Mouse (Mus musculus) fat pad, adult 2 months (tissue): ENCODE data around the gene Gramd4.
"Not testable (repeated sequence)": the region's sequence is repeated elsewhere in the genome, so short reads cannot be mapped to it uniquely, and the experiment has no call there.

Experiments
- DNase-seq: peaks from one replicate; pipeline ENCODE4 v3.0.0-alpha.2; 2011; ENCODE audit warnings: low read depth, low spot score; ENCODE audit errors: extremely low read depth

Gramd4 gene

DNA sequence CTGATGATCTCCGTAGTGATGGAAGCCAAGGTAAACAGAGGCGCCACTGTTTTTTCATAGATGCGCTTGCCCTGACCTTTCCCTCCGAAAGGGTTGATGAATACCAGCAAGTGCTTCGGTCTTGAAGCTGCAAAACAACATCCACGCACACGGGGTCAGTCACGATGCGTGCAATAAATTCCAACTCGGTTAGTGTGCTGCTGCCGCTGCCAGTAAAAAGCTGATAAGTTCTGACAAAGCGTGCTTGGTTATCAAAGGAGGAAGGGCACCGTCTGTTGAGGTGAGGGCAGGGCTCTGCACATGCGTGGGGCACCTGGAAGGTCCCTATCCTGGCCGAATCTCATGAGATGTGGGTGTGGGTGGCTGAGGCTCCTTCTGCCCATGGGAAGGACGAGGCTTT, 101.6 kb downstream of the Gramd4 start:
- DNase-seq: no peak

GRCm38 (mm10) chr15:86159719-86160118, 102.2 kb downstream of the Gramd4 start:
- no peak for DNase-seq

DNA sequence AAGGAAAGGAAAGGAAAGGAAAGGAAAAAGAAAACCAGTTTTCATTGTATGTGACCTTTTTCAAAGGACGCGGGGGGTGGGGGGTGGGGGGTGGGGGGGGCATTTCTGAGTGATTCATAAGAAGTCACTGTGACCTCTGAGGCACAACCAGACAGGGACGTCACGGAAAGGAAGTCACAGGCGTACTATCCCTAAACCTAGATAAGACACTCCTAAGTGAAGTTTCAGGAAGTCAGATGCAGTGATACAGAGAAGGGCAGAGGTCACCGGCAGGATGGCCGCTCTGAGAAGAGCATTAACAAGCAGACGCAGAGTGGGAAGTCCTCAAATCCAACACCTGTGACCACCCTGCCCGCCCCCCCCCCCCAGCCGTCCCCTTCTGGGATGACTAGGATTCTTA, 103.4 kb downstream of the Gramd4 start:
- DNase-seq: no peak

DNA sequence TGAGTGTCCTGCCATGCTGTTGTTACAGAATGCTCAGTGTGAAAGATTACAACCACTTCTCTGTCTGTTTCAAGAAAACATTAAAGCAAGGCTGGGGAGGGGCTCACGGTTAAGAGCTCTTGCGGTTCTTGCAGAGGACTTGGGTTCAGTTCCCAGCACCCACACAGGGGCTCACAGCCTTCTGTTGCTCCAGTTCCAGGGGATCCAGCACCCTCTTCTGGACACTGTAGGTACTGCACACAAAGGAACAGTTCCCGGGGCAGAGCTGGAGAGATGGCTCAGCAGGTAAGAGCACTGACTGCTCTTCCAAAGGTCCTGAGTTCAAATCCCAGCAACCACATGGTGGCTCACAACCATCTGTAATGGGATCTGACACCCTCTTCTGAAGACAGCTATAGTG, 104.3 kb downstream of the Gramd4 start:
- DNase-seq: not testable (repeated sequence)

DNA sequence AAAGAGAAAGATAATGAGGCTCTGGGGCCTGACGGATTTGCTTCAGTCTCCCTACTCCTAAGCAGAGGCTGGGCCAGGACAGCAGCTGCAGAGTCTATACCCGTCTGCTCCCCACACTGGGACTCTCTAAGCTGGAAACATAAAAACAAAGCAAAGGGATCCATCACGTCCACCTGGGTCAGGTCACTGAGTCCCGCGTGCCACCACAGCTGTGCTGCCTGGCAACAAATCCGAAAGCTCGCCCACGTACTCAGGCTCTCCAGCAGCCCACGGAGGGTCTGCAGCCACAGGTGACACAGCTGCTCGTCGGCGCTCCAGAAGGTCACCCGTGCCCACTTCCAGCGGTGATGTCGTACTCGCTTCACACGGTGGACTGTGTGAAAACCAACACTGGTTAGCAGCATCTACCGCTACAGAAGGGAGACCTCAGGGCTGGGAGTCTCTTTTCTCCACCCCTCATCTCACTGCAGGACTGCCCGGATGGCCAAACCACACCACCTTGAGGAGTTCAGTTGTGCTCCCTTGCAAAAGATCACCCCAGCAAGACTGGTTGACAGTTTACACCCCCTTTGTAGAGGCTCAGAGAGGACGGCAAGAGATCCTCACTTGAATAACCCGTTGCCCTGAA, 107.3 kb downstream of the Gramd4 start:
- no peak for DNase-seq

DNA sequence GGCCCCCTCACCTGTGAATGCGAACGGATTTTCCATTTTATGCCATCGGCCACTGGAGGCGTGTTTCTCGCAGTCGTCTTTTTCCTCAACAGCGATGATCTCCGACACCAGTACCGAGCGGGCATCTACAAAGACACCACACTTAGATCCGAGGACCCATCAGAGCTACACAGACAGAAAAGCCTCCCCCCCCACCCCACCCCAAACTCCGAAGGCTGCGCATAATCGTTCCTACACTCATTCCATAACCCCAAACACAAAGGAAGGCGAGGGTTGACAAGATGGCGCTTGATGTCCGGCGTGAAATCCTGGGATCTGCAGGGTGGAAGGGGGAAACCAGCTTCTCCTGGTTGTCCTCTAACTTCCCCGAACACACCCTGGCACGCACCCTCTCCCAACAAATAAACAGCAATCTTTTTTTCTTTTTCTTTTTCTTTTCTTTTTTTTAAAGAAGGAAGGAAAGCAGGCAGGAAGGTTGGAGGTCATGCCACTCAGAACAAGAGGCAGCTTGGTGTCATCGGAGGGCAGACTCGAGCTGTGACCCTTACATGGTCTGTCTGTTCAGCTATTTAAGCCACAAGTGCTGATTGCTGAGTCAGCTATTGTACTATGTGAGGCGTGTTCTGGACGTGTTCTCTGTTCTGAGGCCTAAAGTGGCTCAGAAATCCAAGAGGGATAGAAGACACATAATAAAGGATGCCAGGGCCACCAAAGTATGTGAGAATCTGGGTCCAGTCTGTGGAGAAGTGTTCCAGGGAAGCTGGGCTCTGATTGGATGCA, 108.5 kb downstream of the Gramd4 start:
- no peak for DNase-seq

- no peak for DNase-seq
Observed at GRCm38 (mm10) chr15:86167032-86167655, 109.6 kb downstream of the Gramd4 start.

- no peak for DNase-seq
Observed at GRCm38 (mm10) chr15:86167787-86168504, 110.5 kb downstream of the Gramd4 start.

DNA sequence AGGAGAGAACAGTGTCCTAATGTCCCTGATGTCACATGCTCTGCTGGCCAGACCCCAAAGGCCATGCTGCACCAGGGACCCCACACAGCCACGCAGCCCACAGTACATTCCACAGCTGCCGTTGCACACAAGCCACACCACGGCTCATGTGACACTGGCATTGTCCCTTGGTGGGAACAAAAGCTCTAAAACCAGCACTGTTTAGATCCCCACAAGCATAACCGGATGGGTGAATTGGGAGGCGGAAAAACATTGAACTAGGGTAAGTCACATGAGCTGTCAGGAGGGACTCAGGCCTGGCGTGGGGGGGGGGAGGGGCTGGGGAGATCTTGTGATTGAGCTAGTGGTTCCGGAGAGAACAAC, 111.0 kb downstream of the Gramd4 start:
- DNase-seq: no peak

DNA sequence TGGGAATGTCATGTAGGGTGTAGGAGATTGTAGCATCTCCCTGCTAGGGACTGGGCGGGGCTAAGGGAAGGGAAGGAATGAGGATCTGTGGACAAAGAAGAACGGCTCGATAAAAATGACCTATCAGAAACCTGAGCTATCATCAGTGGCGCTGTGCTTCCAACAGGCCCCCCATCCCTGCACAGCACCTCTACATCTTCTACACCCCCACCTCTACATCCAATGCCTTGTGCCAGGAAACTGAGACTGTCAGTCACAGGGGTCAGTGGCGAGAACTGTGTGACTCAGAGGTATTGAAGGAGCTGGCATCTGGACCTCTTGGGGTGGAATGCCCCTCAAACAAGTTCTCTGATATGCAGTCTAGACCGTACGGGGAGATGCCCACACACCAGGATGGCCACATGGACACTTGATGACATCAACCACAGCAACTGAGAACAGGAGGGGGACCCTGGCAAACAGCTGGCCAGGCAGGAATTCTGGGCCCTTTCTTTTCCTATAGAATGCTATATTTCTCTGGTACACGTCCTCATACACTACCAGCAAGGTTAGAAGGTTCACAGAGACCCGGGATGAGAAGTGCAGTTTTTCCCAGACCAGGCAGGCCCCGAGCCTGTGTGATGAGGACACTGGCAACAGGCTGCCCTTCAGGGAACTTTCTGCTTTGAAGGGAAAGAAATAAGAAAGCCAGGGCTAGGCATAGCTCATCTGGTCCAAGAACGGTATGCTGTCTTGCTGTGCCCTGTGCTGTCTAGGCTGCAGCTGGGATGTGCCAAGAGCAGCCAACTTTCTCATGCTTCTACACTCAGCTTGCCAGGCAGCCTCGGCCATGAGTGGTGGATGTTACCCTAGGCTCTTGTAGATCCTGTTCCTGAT, 111.7 kb downstream of the Gramd4 start:
- DNase-seq: no peak

DNA sequence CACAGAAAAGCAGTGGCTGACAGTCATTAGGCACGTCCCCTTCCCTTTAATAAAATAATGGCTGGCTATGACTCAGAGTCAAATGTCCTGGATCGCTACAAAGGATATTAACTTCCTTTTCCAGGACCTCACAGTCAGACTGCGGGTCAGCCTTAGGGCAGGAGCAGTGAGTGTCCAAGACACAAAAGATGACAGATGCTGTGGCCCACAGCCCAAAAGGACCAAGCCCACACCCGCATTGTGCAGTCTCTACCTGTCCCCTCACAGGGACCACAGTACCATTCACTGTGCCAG, 112.3 kb downstream of the Gramd4 start:
- DNase-seq: no peak

- no peak for DNase-seq
Observed at GRCm38 (mm10) chr15:86171316-86171715, 113.8 kb downstream of the Gramd4 start.

GRCm38 (mm10) chr15:86172124-86172523, 114.6 kb downstream of the Gramd4 start:
- no peak for DNase-seq

DNA sequence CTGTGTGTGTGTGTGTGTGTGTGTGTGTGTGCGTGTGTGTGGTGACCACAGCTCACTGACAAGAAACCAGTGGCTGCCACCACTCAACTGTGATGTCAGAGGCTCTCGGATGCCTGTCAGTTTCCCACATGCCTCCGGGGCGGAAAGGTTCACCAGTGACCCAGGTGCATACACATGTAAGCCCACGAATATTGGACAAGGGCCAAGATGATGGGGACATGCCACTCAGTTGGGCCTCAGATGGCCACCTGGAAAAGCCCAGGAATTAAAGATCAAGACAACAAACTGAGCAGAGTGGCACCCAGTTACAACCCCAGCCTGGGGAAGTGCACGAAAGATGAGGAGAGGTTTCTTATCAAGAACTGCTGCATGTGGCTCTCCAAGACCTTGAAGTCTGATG, 115.0 kb downstream of the Gramd4 start:
- DNase-seq: no peak

GRCm38 (mm10) chr15:86173136-86173985, 115.9 kb downstream of the Gramd4 start:
- DNase-seq: no peak

GRCm38 (mm10) chr15:86175253-86176050, 118.0 kb downstream of the Gramd4 start:
- DNase-seq: no peak

- DNase-seq: no peak
Observed at GRCm38 (mm10) chr15:86176166-86176565, 118.7 kb downstream of the Gramd4 start.

GRCm38 (mm10) chr15:86176771-86177702, 119.5 kb downstream of the Gramd4 start:
- no peak for DNase-seq
